Comparison of ENCODE assay signal across 29 mouse cellular contexts in the genomic region with DNA sequence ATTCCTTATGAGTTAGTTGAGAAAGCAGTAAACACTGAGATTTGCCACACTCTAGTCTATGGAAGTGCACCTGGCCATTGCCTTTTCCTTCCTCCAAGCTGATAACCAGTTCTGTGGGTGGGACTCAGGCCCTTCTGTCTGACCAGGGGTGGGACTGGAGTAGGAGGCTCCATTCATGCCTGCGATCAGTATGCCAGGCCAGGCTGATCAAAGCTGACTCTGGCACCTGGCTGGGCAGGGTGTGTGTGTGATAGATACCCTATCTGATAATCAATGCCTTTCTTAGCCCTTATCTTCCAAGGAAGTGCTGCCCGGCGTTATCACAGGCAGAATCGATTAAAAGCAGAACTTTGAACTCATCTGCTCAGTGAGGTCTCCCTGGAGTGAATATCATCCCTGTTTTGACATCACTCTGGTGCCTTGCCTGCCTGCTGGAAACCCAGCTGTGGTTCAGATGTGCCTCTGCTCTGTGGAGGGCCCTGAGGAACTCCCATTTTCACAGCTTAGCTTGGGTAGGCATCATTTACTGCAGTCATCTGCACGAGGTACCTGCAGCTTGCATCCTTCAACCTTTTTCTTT.
DNase-seq lines count a peak whose midpoint lies in the region; ATAC-seq and TF ChIP-seq lines count a peak whose summit lies in the region.
"Had no signal": no experiment of that assay in that cellular context is flagged by ENCODE, and none has a peak within 500 bp of the region (broad histone marks: within the 10 kb centered on the region; RNA-seq: fewer than 3 reads in every experiment).

No protein-coding gene starts in this region.

- 68% methylated on average over 5 of the region's 5 CpGs for WGBS in intestine, embryonic 14.5 days
- 44% methylated on average over 5 of the region's 5 CpGs for whole genome bisulfite sequencing in intestine, postnatal 0 days
- WGBS in intestine, embryonic 16.5 days = 57% methylated on average over 5 of the region's 5 CpGs
- WGBS in stomach, postnatal 0 days = 52% methylated on average over 5 of the region's 5 CpGs

- no peaks in the 10 kb centered on the region for H3K9me3 ChIP-seq in intestine, embryonic 14.5 days (ENCODE audit: control insufficient read depth, low read length)
- no peaks in the 10 kb centered on the region for H3K9me3 ChIP-seq in intestine, postnatal 0 days (ENCODE audit: control insufficient read depth)
- no peaks in the 10 kb centered on the region for H3K9me3 ChIP-seq in intestine, embryonic 16.5 days (ENCODE audit: control insufficient read depth, low read length)
- no peaks in the 10 kb centered on the region for H3K9me3 ChIP-seq in stomach, postnatal 0 days (ENCODE audit: control insufficient read depth, low read length)
- H3K9me3 ChIP-seq: embryonic facial prominence, embryonic 10.5 days; embryonic facial prominence, embryonic 13.5 days; forebrain, embryonic 12.5 days; forebrain, embryonic 15.5 days; heart, embryonic 12.5 days; heart, embryonic 15.5 days; hindbrain, embryonic 10.5 days had no signal

- no peak for DNase-seq in intestine, embryonic 14.5 days (ENCODE audit: low spot score)
- DNase-seq in brain, embryonic 14.5 days (ENCODE audit: low read depth) = peak; percentile 5
- no peak for DNase-seq in stomach, postnatal 0 days (ENCODE audit: low spot score)
- DNase-seq in left cerebral cortex, postnatal 14 days (ENCODE audit: low spot score in 2 of 2) = no peak
- no peak for DNase-seq in spleen, postnatal 14 days (ENCODE audit: low spot score in 2 of 2)
- DNase-seq: adrenal gland, adult 2 months; adrenal gland, postnatal 14 days; cerebellum, adult 11-12 months; cerebellum, adult 8-10 months; cerebellum, postnatal 10 days; cerebellum, postnatal 36 days; embryo, embryonic 11 days; gastrocnemius, postnatal 25 days; heart, adult 2 months; heart, postnatal 10 days; heart, postnatal 36 days had no signal

- H3K4me3 ChIP-seq in intestine, embryonic 14.5 days (ENCODE audit: low read depth, low read length) = no peak overlapping the region
- H3K4me3 ChIP-seq in intestine, postnatal 0 days (ENCODE audit: low read depth, low read length) = no peak overlapping the region
- H3K4me3 ChIP-seq in intestine, embryonic 16.5 days (ENCODE audit: low read length) = no peak overlapping the region
- H3K4me3 ChIP-seq in stomach, postnatal 0 days (ENCODE audit: low read depth, low read length) = no peak overlapping the region
- H3K4me3 ChIP-seq: embryonic facial prominence, embryonic 10.5 days; embryonic facial prominence, embryonic 13.5 days; erythroblast, embryonic 14.5 days; forebrain, embryonic 12.5 days; forebrain, embryonic 15.5 days; heart, adult 2 months; heart, embryonic 12.5 days; heart, embryonic 15.5 days; hindbrain, embryonic 10.5 days; hindbrain, embryonic 13.5 days had no signal

- no peak for TF ChIP-seq CTCF in intestine, postnatal 0 days (IDR thresholded peaks at IDR 0.05; ENCODE audit: low read depth)
- no peak for TF ChIP-seq CTCF in brain, embryonic 14.5 days (IDR thresholded peaks at IDR 0.05; ENCODE audit: borderline replicate concordance, extremely low read depth, insufficient read depth, insufficient read length)
- no peak for TF ChIP-seq CTCF in stomach, postnatal 0 days (IDR thresholded peaks at IDR 0.05; ENCODE audit: low read depth)

- H3K36me3 ChIP-seq in intestine, embryonic 14.5 days (ENCODE audit: control insufficient read depth, insufficient read depth, low read length) = no peaks in the 10 kb centered on the region
- no peaks in the 10 kb centered on the region for H3K36me3 ChIP-seq in intestine, postnatal 0 days (ENCODE audit: control insufficient read depth, insufficient read depth)
- no peaks in the 10 kb centered on the region for H3K36me3 ChIP-seq in intestine, embryonic 16.5 days (ENCODE audit: control insufficient read depth, insufficient read depth, low read length)
- no peaks in the 10 kb centered on the region for H3K36me3 ChIP-seq in stomach, postnatal 0 days (ENCODE audit: control insufficient read depth, insufficient read depth, low read length)
- H3K36me3 ChIP-seq: embryonic facial prominence, embryonic 10.5 days; embryonic facial prominence, embryonic 13.5 days; forebrain, embryonic 12.5 days; forebrain, embryonic 15.5 days; heart, embryonic 12.5 days; heart, embryonic 15.5 days; hindbrain, embryonic 10.5 days; hindbrain, embryonic 13.5 days had no signal

- no peaks in the 10 kb centered on the region for H3K27me3 ChIP-seq in intestine, embryonic 14.5 days (replicated peaks; ENCODE audit: control insufficient read depth, insufficient read depth, low read length)
- H3K27me3 ChIP-seq in intestine, postnatal 0 days (replicated peaks; ENCODE audit: control insufficient read depth, insufficient read depth, low read length) = no peaks in the 10 kb centered on the region
- H3K27me3 ChIP-seq in intestine, embryonic 16.5 days (replicated peaks; ENCODE audit: control insufficient read depth, insufficient read depth, low read length) = no peaks in the 10 kb centered on the region
- H3K27me3 ChIP-seq in stomach, postnatal 0 days (ENCODE audit: control insufficient read depth, insufficient read depth, low read length) = no peaks in the 10 kb centered on the region
- H3K27me3 ChIP-seq: forebrain, embryonic 12.5 days; forebrain, embryonic 15.5 days; heart, embryonic 12.5 days; heart, embryonic 15.5 days; hindbrain, embryonic 13.5 days had no signal

- no peak overlapping the region for H3K9ac ChIP-seq in intestine, embryonic 14.5 days (ENCODE audit: low read length)
- no peak overlapping the region for H3K9ac ChIP-seq in intestine, postnatal 0 days (ENCODE audit: low read depth, low read length)
- H3K9ac ChIP-seq in intestine, embryonic 16.5 days (ENCODE audit: low read depth, low read length) = no peak overlapping the region
- no peak overlapping the region for H3K9ac ChIP-seq in stomach, postnatal 0 days (ENCODE audit: low read length)
- H3K9ac ChIP-seq: embryonic facial prominence, embryonic 13.5 days; forebrain, embryonic 12.5 days; forebrain, embryonic 15.5 days; heart, embryonic 12.5 days; heart, embryonic 15.5 days; hindbrain, embryonic 13.5 days had no signal

- TF ChIP-seq EP300 in stomach, postnatal 0 days (optimal IDR thresholded peaks at IDR 0.05) = no peak

- ATAC-seq in intestine, embryonic 14.5 days (replicated peaks; ENCODE audit: low FRiP score, low TSS enrichment, low read depth) = 0 out of 2 replicates have a peak, but pooled peaks have one; percentile 32
- ATAC-seq in intestine, postnatal 0 days = no peak
- peak; percentile 95 for ATAC-seq in intestine, embryonic 16.5 days
- ATAC-seq in stomach, postnatal 0 days (ENCODE audit: low FRiP score, low TSS enrichment) = 0 out of 2 replicates have a peak, but pooled peaks have one; percentile 15
- ATAC-seq: CD4-positive, CD25-positive, alpha-beta regulatory T cell, adult 4 months; forebrain, embryonic 15.5 days; hindbrain, embryonic 16.5 days had no signal

- intact Hi-C loops in left cerebral cortex, postnatal 14 days (cut with DNase I) = no loop called here

- H3K4me1 ChIP-seq in intestine, embryonic 14.5 days (replicated peaks; ENCODE audit: control insufficient read depth, insufficient read depth, low read length) = no peaks in the 10 kb centered on the region
- no peaks in the 10 kb centered on the region for H3K4me1 ChIP-seq in intestine, postnatal 0 days (replicated peaks; ENCODE audit: control insufficient read depth, insufficient read depth, low read length)
- no peaks in the 10 kb centered on the region for H3K4me1 ChIP-seq in intestine, embryonic 16.5 days (ENCODE audit: control insufficient read depth, insufficient read depth, low read length)
- no peaks in the 10 kb centered on the region for H3K4me1 ChIP-seq in stomach, postnatal 0 days (replicated peaks; ENCODE audit: control insufficient read depth, insufficient read depth)
- H3K4me1 ChIP-seq: embryonic facial prominence, embryonic 10.5 days; embryonic facial prominence, embryonic 13.5 days; forebrain, embryonic 12.5 days; forebrain, embryonic 15.5 days; heart, embryonic 12.5 days; heart, embryonic 15.5 days; hindbrain, embryonic 10.5 days; hindbrain, embryonic 13.5 days had no signal

- no peak overlapping the region for H3K27ac ChIP-seq in intestine, embryonic 14.5 days (ENCODE audit: low read depth)
- no peak overlapping the region for H3K27ac ChIP-seq in intestine, postnatal 0 days (ENCODE audit: low read depth, low read length)
- no peak overlapping the region for H3K27ac ChIP-seq in intestine, embryonic 16.5 days (ENCODE audit: low read length)
- no peak overlapping the region for H3K27ac ChIP-seq in stomach, postnatal 0 days (replicated peaks)
- H3K27ac ChIP-seq: embryonic facial prominence, embryonic 10.5 days; embryonic facial prominence, embryonic 13.5 days; forebrain, embryonic 12.5 days; forebrain, embryonic 15.5 days; heart, adult 2 months; heart, embryonic 15.5 days; hindbrain, embryonic 10.5 days; hindbrain, embryonic 13.5 days had no signal

- no peak overlapping the region for H3K4me2 ChIP-seq in intestine, embryonic 14.5 days (ENCODE audit: low read length)
- no peak overlapping the region for H3K4me2 ChIP-seq in intestine, postnatal 0 days (replicated peaks; ENCODE audit: low read depth)
- H3K4me2 ChIP-seq in intestine, embryonic 16.5 days (ENCODE audit: low read depth, low read length) = no peak overlapping the region
- H3K4me2 ChIP-seq in stomach, postnatal 0 days (replicated peaks; ENCODE audit: low read depth) = no peak overlapping the region
- H3K4me2 ChIP-seq: embryonic facial prominence, embryonic 13.5 days; forebrain, embryonic 12.5 days; forebrain, embryonic 15.5 days; heart, embryonic 12.5 days; heart, embryonic 15.5 days; hindbrain, embryonic 13.5 days had no signal

- TF ChIP-seq POLR2A in brain, embryonic 14.5 days (IDR thresholded peaks at IDR 0.05; ENCODE audit: borderline replicate concordance, extremely low read depth, insufficient read depth, insufficient read length, poor library complexity, severe bottlenecking) = no peak
